Mouse (Mus musculus) layer of hippocampus, postnatal 36 days (tissue): ENCODE measurements at regions not wholly inside any gene's neighbourhood (a gene's known extent, or its start where the extent isn't known, plus 50 kb on each side); places are given as distances from the start of the nearest gene placed in this dataset.
A peak's percentile ranks its signal among the peaks of the same experiment; 100 is the strongest.

Experiments
- DNase-seq, 2 experiments: peaks; one replicate each; pipeline ENCODE4 v3.0.0; 2022

- no peak for DNase-seq
Observed at GRCm38 (mm10) chr14:48330965-48331622, 114.8 kb upstream of the Tmem260 start.

- no peak for DNase-seq
Observed at GRCm38 (mm10) chr14:48331623-48332000, 114.3 kb upstream of the Tmem260 start.

- no peak for DNase-seq
Observed at GRCm38 (mm10) chr14:48332193-48332592, 113.7 kb upstream of the Tmem260 start.

- DNase-seq = no peak
Observed at GRCm38 (mm10) chr14:48332660-48333059, 113.3 kb upstream of the Tmem260 start.

DNA sequence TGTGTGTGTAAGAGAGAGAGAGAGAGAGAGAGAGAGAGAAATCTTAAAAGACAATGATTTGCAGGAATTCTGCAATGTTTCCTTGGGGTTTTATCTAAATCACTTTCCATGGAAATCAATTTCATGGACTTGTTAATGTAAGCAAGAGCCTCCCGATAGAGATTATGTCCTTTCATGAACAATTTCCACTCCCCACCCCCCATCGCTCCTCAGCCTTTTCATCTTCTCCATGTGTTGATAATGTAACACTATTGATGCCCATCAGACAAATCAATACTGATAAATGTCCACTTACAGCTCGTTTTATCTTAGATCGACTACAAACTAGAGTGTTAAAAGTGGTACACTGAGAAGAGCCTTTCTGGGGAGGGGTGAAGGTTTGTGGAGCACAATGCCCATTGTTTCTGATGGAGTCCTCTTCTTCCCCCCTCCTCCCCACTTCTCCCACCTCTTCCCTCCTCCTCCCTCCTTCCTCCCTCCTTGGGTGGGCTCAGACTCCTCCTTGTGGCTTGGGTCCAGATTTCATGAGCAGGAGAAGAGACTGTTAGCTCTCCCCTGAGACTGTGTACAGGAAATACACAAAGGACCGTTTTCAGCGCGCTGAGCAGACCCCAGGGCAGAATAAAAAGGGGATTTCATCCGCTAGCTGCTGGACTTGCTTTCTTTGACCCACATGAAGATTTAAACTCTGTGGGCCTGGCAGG is 111.7 kb upstream of the Tmem260 start:
- DNase-seq = no peak

DNA sequence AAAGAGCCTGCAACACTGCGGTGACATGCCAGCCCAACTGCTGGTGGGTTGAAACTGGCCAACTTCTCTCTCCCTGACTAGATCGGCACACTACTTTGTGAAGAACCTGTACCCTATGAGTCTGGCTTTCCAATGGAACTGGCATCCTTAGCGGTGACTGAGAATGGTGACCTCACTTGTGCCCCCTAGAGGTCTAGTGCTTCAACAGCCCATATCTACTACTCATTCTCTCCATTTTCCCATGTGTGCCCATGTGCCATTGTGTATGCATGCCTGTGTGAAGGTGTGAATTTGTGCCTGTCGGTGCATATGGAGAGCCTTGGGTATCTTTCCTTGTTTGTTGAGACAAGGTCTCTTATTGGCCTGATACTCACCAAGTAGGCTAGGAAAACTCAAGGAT is 106.5 kb upstream of the Tmem260 start:
- no peak for DNase-seq

DNA sequence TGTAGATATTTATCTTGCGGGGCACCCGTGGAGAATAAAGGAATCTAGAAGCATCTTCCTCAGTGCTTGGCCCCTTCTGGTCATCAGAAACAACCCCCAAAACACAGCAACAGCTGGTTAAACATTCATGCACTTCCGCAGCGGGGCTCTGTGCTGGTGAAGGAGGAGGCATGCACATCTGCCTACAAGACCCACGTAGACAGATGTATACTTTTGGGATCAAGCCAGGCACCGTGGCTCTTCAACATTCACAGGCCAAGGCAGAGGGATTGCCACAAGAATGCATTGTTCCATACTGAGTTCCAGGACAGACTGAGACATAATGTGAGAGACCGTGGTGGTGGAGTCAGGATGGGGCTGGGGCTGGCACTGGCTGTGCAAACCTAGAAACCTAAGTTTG is 103.0 kb upstream of the Tmem260 start:
- no peak for DNase-seq

DNA sequence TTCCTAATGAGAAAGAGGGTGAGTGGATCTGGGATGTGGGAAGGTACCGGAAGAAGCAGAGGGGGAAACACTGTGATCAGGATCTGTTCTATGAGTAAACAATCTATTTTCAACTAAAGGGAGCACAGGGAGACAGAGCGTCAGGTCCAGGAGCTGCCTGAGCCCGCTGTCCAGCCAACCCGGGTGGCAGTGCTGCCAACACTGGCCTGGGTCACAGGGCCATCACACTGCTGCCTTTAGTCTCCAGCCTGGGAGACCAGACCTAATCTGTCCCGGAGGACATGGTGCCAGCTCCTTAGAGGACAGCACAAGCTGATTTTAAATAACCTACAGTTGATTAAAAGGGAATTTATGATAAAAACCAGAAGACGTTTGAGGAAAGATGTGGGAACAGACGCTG is 100.0 kb upstream of the Tmem260 start:
- DNase-seq = no peak

DNA sequence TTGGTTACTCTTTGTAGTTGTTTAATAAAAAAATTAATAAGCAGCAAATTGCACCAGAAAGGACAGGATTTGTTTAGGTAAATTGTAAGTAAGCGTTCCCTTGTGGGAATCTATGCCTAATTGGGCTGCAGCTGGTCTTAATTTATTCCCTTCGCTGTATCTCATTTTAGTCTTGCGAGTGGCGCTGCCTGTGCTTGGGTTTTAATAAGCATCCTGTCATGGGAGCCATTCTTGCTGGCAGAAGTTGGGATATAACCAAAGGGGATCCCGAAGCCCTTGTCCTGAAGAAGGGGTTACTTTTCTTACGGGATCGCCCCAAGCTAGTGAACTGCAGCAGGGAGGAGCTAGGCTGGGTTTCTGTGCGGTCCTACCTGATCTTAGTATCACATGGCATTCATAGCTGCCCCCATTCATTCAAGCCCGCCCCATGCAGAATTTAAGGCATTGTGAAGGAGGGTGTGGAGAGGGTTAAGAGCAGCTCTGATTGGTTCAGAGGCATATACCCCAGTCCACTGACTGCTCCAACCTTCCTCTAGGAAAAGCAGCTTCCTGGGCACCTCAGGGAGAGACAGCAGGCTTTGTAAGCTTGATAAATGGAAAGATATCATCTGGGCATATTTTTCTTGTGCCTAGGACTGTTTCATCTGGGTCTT is 96.4 kb upstream of the Tmem260 start:
- no peak for DNase-seq

- no peak for DNase-seq
Observed at GRCm38 (mm10) chr14:48351652-48352051, 94.3 kb upstream of the Tmem260 start.

GRCm38 (mm10) chr14:48352825-48353224 is 93.1 kb upstream of the Tmem260 start:
- no peak for DNase-seq

GRCm38 (mm10) chr14:48354176-48354575 is 91.7 kb upstream of the Tmem260 start:
- no peak for DNase-seq

DNA sequence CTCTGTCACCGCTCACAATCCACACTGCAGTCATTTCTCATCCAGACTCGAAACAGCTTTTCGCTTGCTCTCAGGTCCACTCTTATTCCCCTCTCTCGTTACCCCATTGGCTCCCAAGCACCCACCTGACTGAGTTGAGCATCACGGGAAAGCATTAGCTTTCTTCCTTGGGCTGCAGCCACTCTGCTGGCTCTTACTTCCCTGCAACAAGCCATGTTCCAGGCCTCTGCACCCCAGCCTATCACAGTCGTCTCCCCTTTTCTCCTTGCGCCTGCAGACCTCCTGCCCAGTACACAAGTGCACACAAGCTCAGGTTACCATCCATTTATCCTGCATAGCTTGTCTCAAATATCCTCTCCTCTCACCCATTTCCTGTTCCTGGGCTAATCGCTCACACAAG is 88.5 kb upstream of the Tmem260 start:
- DNase-seq = no peak

DNA sequence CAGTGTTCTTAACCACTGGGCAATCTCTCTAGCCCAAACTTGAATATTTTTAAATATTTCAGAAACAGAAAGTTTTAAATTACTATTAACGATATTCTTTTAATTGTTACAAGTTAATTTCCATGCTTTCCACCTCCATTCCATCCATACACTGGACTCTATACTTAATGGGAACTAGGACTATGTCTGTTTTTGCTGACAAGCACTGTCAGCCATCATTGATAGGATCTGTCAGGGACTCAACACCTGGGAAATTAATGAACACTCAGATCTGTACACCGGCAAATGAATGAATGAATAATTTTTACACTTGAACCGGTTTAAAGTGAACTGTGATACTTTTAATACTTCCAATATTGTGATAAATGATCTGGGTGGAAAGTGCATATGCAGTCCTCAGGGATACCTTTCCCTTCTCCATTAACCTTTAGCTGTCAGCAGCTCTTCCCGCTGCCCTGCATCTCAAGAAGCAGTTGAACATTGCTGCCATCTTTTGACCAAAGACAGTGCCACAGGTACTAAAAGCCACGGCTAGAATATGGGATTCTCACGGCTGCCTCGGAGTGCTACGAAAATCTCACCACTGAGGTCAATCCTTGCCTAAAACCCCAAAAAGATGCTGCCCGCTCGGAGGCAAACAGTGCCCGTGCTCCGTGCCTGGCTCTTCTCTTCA is 87.3 kb upstream of the Tmem260 start:
- peak in 1 of 2 experiments; percentile 23 for DNase-seq

DNA sequence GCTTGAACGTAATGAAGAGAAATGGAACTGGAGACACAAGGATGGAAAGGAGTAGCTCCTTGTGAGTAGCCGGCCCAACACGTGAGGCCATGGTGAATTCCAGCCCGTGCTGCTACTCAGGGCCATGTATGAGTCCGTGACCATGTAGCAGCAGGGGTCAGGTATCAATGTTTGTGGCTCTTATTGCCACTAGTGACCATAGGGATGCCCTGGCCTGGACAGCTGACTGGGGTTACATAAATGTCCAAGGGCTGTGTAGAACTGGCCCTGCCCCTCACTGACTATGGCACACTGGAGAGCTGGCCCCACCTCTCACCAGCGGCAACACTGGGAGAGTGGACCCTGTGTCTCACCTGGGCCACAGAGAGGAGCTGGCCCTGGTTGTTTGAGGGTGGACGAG is 84.1 kb upstream of the Tmem260 start:
- DNase-seq = no peak

DNA sequence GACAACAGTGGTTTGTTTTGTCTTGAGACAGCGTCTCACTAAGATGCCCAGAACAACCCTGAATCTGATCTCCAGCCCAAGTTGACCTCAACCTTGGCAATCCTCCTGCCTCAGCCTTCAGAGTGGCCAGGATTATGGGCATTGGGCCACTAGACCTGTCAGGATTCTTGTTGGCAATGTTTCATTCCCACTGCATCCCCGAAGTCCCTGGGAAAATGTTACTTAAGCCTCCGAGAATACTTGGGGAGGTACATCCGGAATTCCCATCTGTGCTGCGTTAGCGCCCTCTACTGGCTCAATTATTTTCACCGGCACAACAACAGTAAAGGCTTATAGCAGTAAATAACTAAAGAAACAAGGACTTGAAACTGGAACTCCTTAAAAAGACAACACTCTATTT is 78.9 kb upstream of the Tmem260 start:
- DNase-seq = peak; percentile 76 to 82

GRCm38 (mm10) chr14:48370322-48370721 is 75.6 kb upstream of the Tmem260 start:
- no peak for DNase-seq

DNA sequence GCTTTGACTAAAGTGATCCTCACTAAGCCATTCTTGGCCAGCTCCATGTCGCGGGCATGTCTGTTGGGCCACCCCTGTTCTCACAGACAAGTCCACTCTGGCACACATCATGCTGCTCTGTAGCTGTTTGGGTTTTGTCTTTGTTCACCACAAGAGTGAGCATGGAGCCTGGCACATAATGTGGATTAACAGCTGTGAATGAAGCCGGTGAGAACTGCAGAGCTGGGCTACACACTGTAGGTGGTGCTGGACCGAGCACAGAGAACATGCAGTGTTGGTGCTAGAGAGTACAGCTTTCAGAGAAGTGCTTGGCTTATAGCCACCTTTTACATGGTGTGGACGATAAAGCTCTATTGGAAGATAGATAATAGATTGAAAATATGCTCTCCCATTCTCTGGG is 74.2 kb upstream of the Tmem260 start:
- DNase-seq = peak; percentile 29 to 39

DNA sequence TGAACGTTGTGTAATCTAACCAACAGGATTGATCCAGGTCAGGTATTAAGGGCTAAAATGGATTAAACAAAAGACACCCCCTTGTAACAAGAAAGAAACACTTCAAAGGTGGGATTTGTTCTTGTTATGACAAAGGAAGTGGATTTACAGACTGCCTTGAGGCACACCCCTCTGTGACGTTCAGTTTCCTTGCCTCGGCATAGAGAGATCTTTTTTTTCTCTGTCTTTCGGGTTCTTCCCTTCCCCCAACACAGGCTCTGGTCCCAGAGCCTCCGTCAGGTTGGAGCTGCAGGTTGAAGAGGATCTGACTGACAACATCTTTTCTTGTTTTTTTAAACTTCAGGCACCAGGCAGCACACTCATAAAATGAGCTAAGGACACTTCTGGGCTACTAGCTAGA is 69.8 kb upstream of the Tmem260 start:
- no peak for DNase-seq
